Mouse (Mus musculus): Measurements from ENCODE around the gene Hcn3. TPM values are rescaled to one million over a fixed set of nuclear protein-coding genes. Genes with fewer than 3 reads are reported as not detected.
A peak's percentile ranks its signal among the peaks of the same experiment; 100 is the strongest.

Hcn3 gene
- total and polyA plus RNA-seq, 2 experiments from 2014 or later, result 30.3 to 44.9 TPM

GRCm38 (mm10) chr3:89188478-89188875 is 28.5 kb upstream of the Hcn3 start:
- H3K27me3 ChIP-seq (ENCODE audit: insufficient read depth, low read length), result no peaks in the 10 kb centered on the region
- no peak for TF ChIP-seq CTCF (IDR thresholded peaks at IDR 0.05; ENCODE audit: low read depth)
- no peaks in the 10 kb centered on the region for H3K9me3 ChIP-seq (ENCODE audit: low read length)
- H3K9ac ChIP-seq, result no peak overlapping the region
- DNase-seq (no peak), ATAC-seq (no peak)
- H3K27ac ChIP-seq (ENCODE audit: low read depth, low read length), result no peak overlapping the region
- peaks cover 19% of the 10 kb centered on the region for H3K36me3 ChIP-seq (ENCODE audit: insufficient read depth)
- 66% methylated on average over 12 of the region's 12 CpGs for WGBS
- H3K4me1 ChIP-seq (ENCODE audit: insufficient read depth), result peaks cover 14% of the 10 kb centered on the region; the same call in 1 of the 2 replicates
- H3K4me3 ChIP-seq (ENCODE audit: low read depth, low read length), result no peak overlapping the region
- H3K4me2 ChIP-seq (ENCODE audit: low read depth), result no peak overlapping the region

DNA sequence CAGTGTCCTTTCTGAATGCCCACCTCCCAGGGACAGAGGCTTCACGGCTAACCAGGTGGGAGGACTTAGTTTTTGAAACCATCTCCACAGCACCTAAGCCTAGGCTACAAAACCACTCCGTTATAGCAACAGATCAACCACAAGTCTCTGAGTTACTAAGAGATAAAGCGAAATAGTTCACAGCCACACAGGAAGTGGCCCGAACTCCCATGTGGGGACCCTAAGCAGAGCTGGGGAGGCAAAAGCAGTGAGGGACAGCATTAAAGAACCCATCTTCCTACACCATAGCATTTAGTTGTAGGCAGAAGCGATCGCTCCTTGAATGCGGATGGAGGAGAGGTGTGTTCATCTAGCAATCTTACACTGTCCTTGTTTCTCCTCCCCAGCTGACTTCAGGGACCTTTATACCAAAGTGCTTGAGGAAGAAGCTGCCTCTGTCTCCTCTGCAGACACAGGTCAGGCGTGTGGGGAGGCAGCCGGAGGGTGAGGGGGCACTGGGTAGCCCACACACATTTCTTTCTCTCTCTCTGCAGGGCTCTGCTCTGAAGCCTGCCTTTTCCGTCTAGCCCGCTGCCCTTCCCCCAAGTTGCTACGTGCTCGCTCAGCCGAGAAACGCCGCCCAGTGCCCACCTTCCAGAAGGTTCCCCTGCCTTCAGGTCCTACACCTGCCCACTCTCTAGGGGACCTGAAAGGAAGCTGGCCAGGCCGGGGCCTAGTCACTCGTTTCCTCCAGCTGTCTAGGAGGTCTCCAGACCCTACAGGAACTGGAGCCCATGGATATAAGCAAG is 27.9 kb upstream of the Hcn3 start:
- ATAC-seq, result no peak

GRCm38 (mm10) chr3:89187197-89187596 is 27.2 kb upstream of the Hcn3 start:
- TF ChIP-seq CTCF (IDR thresholded peaks at IDR 0.05; ENCODE audit: low read depth), result no peak
- Histone ChIP-seq H3K4me2 (ENCODE audit: low read depth) (no peak overlapping the region), H3K27ac (ENCODE audit: low read depth, low read length) (no peak overlapping the region), H3K4me1 (ENCODE audit: insufficient read depth) (peaks cover 15% of the 10 kb centered on the region; the same call in 1 of the 2 replicates), H3K9ac (no peak overlapping the region), H3K4me3 (ENCODE audit: low read depth, low read length) (no peak overlapping the region), H3K9me3 (ENCODE audit: low read length) (no peaks in the 10 kb centered on the region), H3K27me3 (ENCODE audit: insufficient read depth, low read length) (no peaks in the 10 kb centered on the region), H3K36me3 (ENCODE audit: insufficient read depth) (peaks cover 22% of the 10 kb centered on the region)
- 35% methylated on average over 23 of the region's 23 CpGs for WGBS
- ATAC-seq (no peak), DNase-seq (no peak)

More for the DNA sequence above, 27.9 kb upstream of the Hcn3 start:
- Histone ChIP-seq H3K27me3 (ENCODE audit: insufficient read depth, low read length) (no peaks in the 10 kb centered on the region), H3K4me3 (ENCODE audit: low read depth, low read length) (no peak overlapping the region), H3K9me3 (ENCODE audit: low read length) (no peaks in the 10 kb centered on the region), H3K36me3 (ENCODE audit: insufficient read depth) (peaks cover 19% of the 10 kb centered on the region), H3K4me1 (ENCODE audit: insufficient read depth) (peaks cover 15% of the 10 kb centered on the region; the same call in 1 of the 2 replicates), H3K9ac (no peak overlapping the region), H3K27ac (ENCODE audit: low read depth, low read length) (no peak overlapping the region), H3K4me2 (ENCODE audit: low read depth) (no peak overlapping the region)
- no peak for DNase-seq
- WGBS, result 54% methylated on average over 18 of the region's 18 CpGs
- TF ChIP-seq CTCF (IDR thresholded peaks at IDR 0.05; ENCODE audit: low read depth), result no peak

DNA sequence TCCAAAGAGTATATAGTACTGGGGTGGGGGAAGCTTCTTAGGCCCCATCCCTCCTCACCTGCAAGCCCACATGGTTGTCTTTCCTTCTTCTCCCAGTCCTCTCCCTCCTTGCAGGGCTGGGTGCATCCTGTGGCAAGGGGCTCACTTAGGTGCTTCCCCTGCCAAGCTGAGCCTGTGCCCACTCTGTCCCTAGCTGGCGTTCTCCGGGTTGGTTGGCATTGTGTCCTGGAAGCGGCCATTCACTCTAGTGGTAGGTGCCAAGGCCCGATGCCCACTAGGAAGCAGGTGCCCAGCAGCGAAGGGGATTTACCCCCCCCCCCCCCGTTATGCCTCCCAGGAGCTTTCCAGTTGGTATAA is 23.9 kb upstream of the Hcn3 start:
- H3K36me3 ChIP-seq (ENCODE audit: insufficient read depth), result peaks cover 51% of the 10 kb centered on the region
- ATAC-seq (no peak), DNase-seq (peak; percentile 39)
- no peak for TF ChIP-seq CTCF (IDR thresholded peaks at IDR 0.05; ENCODE audit: low read depth)
- H3K27ac ChIP-seq (ENCODE audit: low read depth, low read length), result peak overlapping the region; percentile 89
- H3K4me2 ChIP-seq (ENCODE audit: low read depth), result peak overlapping the region; percentile 93
- no peaks in the 10 kb centered on the region for H3K27me3 ChIP-seq (ENCODE audit: insufficient read depth, low read length)
- 62% methylated on average over 6 of the region's 6 CpGs for WGBS
- peak overlapping the region; percentile 85 for H3K9ac ChIP-seq
- H3K4me3 ChIP-seq (ENCODE audit: low read depth, low read length), result peak overlapping the region; percentile 65
- peaks cover 15% of the 10 kb centered on the region; the same call in 1 of the 2 replicates for H3K4me1 ChIP-seq (ENCODE audit: insufficient read depth)
- no peaks in the 10 kb centered on the region for H3K9me3 ChIP-seq (ENCODE audit: low read length)

GRCm38 (mm10) chr3:89183058-89183958 is 23.3 kb upstream of the Hcn3 start, which contains the start of gene Fam189b:
Gene Fam189b, plus strand, starts transcription at chr3:89183143.
- H3K27me3 ChIP-seq (ENCODE audit: insufficient read depth, low read length), result no peaks in the 10 kb centered on the region
- peak within 1 kb of the TSS; percentile 85 for H3K9ac ChIP-seq
- DNase-seq (peak; percentile 90), ATAC-seq (peak; percentile 98)
- H3K36me3 ChIP-seq (ENCODE audit: insufficient read depth), result peaks cover 47% of the 10 kb centered on the region
- H3K4me3 ChIP-seq (ENCODE audit: low read depth, low read length), result peak within 1 kb of the TSS; percentile 65
- TF ChIP-seq CTCF (IDR thresholded peaks at IDR 0.05; ENCODE audit: low read depth), result peak; percentile 34; the same call in 1 of the 2 replicates
- 5% methylated on average over 39 of the region's 39 CpGs for WGBS
- peak within 1 kb of the TSS; percentile 93 for H3K4me2 ChIP-seq (ENCODE audit: low read depth)
- H3K4me1 ChIP-seq (ENCODE audit: insufficient read depth), result peaks cover 20% of the 10 kb centered on the region
- H3K27ac ChIP-seq (ENCODE audit: low read depth, low read length), result peak within 1 kb of the TSS; percentile 89
- no peaks in the 10 kb centered on the region for H3K9me3 ChIP-seq (ENCODE audit: low read length)

DNA sequence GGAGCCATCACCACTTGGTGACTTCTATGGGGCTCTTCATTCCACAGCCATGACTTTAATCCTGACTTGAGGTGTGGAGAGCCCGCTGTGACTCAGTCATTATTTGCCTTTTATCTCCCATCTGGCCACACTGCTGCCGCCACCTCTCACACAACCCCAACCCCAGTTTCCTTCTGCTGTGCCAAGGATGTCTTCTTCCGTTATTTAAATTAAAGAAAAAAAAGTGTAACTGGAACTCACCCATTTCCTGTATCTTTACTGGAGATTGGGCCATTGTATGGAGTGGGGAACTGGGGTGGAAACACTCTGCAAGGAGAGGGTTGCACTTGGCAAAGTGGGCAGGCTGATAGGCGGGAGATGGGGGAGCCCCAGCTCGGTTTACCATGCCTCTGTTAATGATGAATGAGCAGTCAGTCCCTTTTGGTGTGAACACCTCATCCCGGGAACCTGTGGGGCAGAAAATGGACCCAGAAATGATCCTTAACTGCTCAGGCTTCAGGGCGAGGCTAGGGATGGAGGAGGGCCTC is 22.6 kb upstream of the Hcn3 start:
- Histone ChIP-seq H3K9ac (peak overlapping the region; percentile 85), H3K27me3 (ENCODE audit: insufficient read depth, low read length) (no peaks in the 10 kb centered on the region), H3K4me3 (ENCODE audit: low read depth, low read length) (peak overlapping the region; percentile 65), H3K9me3 (ENCODE audit: low read length) (no peaks in the 10 kb centered on the region), H3K27ac (ENCODE audit: low read depth, low read length) (peak overlapping the region; percentile 89), H3K4me2 (ENCODE audit: low read depth) (peak overlapping the region; percentile 93), H3K4me1 (ENCODE audit: insufficient read depth) (peaks cover 23% of the 10 kb centered on the region), H3K36me3 (ENCODE audit: insufficient read depth) (peaks cover 40% of the 10 kb centered on the region)
- 0 out of 2 replicates have a peak, but pooled peaks have one; percentile 2 for ATAC-seq
- 48% methylated on average over 7 of the region's 7 CpGs for WGBS
- no peak for TF ChIP-seq CTCF (IDR thresholded peaks at IDR 0.05; ENCODE audit: low read depth)
- DNase-seq, result no peak
